Mouse (Mus musculus): Measurements from ENCODE around the gene Rb1.

GRCm38 (mm10) chr14:73262210-73262609 is 63.4 kb downstream of the Rb1 start:
- TF ChIP-seq GATA1 (IDR thresholded peaks at IDR 0.05; ENCODE audit: low read length) (no peak), TAL1 (IDR thresholded peaks at IDR 0.05; ENCODE audit: low read length) (no peak)
